Mouse (Mus musculus) regulatory T cell (primary cell): ENCODE measurements at regions not wholly inside any gene's neighbourhood (a gene's known extent, or its start where the extent isn't known, plus 50 kb on each side); places are given as distances from the start of the nearest gene placed in this dataset.

ENCODE experiments used
- in situ Hi-C: fragments of 300-600 bp; cut with MboI, MseI; formaldehyde crosslinking; loops from one replicate; pipeline ENCODE4 v1.15.1; 2025; ENCODE audit warnings: high pct_unique_total_duplicates

DNA sequence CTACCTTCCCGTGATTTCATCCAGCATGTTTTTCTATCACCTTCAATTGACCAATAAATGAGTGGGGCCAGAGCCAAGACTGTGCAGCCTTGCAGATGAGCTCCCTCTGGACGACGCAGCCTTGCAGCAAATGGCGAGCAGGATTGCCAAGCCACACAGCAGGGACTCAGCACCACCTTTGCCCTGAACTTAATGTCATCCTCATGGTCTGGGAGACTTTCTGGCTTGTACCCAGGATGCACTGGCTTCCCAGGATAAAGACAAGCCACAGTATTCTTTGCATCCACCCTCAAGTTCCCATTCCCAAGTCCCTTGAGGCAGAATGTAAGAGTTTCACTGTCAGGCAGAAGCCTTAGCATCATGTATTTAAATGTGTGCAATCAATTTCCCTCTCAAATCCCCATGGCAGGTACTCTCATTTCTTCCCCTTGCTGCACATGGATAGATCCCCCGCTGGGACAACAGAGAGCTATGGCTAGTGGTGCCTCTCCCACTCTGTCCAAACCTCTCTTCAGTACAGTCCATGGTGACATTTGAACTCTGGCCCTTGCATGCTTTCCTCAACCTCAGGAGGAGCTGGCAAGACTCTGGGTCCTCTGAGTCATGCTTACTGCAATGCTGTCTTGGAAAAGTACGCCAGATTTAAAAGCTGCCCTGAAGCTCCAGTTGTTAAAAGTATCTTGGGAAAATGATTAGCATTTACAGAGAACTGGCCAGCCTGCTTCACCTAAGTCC is 252.2 kb upstream of the Hnrnpa3 start:
- in situ Hi-C loops = no loop called here

- in situ Hi-C loops = no loop called here
These were observed 251.5 kb upstream of the Hnrnpa3 start for GRCm38 (mm10) chr2:75407560-75407959.

DNA sequence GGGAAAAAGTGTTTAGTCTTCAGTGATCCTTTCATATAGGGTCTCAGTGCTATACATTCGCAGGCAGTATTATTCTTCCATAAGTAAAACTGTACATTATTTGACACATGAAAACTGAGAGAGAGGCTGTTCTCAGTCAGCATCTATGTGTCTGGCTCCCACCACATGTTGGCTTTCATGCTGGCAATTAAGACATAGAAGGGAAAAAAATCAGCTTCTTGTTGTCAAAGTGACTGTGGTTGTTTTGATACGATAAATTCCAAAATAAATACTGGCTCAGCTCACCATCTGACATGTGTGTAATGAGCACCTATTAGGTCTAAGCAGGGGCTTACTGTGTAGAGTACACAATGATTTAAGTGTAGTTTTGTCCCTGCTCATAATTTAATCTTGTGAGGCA is 251.0 kb upstream of the Hnrnpa3 start:
- in situ Hi-C loops = no loop called here

DNA sequence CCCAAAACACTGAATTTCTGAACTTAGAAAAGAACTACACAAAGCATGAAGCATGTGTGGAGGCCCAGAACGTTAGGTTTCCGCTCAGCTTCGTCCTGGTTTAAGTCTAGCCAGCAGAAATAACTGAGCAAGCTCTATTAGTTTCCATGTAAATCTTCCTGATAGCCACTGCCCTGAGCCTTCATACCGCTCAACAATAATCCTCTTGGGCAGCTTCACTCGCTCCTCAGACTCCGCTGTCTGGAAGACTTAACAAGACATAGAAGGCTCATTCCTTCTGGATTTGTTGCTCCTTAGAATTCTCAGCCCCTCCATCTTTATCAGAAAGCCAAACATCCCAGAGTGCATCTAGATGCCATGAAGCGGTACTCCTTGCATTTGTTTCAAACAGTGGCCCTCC is 249.3 kb upstream of the Hnrnpa3 start:
- in situ Hi-C loops = no loop called here

GRCm38 (mm10) chr2:75412735-75413134 is 246.3 kb upstream of the Hnrnpa3 start:
- in situ Hi-C loops = no loop called here

- in situ Hi-C loops = no loop called here
These were observed 240.4 kb upstream of the Hnrnpa3 start for GRCm38 (mm10) chr2:75418689-75419088.

DNA sequence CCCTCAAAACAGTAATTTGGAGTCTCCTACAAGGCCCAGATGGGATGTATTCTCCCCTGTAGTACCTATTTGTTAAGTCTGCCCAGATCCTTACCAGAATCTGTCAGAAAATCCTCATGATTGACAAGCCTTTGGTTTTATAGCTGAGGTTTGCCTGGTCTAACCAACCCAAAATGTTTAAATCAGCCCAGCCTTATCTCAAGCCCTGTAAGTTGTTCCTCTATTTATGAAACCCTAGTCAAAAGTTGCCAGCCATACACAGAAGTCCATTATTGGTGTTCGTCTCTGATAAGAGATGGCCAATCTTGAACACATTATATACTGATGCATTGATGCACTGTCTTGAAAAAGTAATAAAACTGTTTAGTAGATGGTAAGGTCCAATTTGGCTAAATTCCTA is 239.9 kb upstream of the Hnrnpa3 start:
- in situ Hi-C loops = no loop called here

- in situ Hi-C loops = no loop called here
These were observed 236.0 kb upstream of the Hnrnpa3 start for GRCm38 (mm10) chr2:75422798-75423685.

DNA sequence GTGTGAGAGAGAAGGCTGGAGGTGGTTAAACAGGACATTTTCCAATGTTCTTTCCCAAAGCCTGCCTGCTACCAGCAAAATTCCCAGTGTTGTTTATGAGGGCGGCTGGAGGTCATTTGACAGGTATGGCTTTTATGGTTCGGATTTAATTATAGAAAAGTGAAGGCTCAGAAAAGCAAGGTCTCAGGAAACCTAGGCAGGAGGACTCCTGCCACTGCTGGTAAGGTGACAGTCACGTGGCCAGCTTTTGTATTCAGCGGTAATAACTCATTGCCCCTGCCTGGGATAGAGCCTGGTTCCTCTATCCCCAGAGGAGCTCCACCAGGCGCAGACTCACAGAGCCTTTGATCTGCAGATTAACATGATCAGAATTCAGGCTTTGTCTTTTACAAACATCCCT is 235.2 kb upstream of the Hnrnpa3 start:
- in situ Hi-C loops = no loop called here

- in situ Hi-C loops = no loop called here
These were observed 234.7 kb upstream of the Hnrnpa3 start for GRCm38 (mm10) chr2:75424363-75424762.

DNA sequence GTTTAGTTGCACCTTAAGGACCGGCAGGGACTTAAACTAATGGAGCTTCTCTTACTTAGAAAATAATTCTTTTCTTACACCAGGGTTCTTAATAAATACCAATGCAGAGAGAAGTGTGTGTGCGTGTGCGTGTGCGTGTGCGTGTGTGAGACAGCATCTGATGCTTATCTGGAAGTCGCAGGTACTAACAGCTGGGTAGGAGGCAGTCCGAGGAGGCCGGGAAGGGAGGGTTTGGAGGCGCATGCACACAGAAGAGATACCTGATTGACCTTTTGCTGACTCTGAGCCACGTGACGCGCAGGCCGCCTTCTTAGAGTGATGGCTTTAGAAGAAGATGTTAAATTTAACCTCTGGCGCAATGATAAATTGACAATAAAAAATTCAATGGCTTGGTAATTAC is 234.2 kb upstream of the Hnrnpa3 start:
- in situ Hi-C loops = no loop called here

DNA sequence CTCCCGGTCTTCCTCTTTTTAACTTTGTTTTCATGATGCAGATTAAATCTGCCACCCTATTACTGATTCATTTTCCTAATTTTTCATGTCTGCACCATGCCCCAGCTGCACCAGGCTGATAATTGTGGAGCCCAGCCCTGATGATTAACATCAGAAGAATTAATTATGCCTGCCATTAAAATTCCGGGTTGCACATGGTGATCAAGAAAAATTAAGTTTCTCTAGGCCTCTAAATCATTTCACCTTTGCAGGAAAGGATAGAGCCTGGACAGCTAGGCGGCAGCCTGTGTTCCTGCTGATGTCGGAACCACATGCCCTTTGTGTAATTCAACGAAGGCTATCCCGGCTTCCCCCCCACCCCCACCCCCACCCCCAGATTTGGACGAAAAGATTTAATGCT is 233.7 kb upstream of the Hnrnpa3 start:
- in situ Hi-C loops = no loop called here

DNA sequence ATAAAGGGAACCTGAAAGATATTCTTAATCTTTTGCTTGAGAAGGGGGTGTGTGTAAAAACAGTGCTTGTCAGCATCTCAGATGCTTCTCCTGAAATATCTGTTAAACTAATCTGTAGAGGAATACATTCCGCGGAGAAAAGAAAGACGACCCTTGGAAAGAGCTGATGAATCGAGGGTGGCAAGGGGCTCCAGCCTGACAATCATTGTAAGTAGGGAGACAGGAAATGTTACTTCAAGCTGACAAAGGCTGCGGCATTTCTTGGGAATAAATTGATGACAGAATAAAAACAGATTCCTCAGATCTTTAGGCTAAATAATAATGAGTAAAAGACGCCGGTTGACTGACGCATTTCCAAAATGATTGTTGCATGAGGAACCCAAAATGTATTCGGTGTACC is 233.3 kb upstream of the Hnrnpa3 start:
- in situ Hi-C loops = no loop called here

- in situ Hi-C loops = no loop called here
These were observed 231.1 kb upstream of the Hnrnpa3 start for GRCm38 (mm10) chr2:75427936-75428458.

- in situ Hi-C loops = no loop called here
These were observed 228.7 kb upstream of the Hnrnpa3 start for GRCm38 (mm10) chr2:75430161-75430940.

- in situ Hi-C loops = no loop called here
These were observed 227.1 kb upstream of the Hnrnpa3 start for GRCm38 (mm10) chr2:75431981-75432380.

DNA sequence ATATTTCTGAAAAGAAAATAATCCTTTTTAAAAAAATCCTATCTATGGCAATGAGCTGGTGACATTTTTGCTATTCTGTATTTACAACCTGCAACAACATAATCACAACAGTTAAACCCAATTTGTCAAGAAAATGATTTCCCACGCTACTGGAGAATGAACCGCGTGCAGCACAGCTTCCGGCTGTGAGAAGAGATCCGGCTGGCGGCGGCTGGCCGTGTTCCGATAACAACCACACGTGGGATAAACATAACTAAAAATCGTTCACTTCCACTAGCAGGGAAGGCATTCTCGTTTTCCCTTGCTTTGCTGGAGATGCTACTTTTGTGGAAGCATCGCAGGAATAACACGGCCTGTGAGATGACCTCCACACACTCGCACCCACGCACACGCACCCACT is 224.5 kb upstream of the Hnrnpa3 start:
- in situ Hi-C loops = no loop called here

DNA sequence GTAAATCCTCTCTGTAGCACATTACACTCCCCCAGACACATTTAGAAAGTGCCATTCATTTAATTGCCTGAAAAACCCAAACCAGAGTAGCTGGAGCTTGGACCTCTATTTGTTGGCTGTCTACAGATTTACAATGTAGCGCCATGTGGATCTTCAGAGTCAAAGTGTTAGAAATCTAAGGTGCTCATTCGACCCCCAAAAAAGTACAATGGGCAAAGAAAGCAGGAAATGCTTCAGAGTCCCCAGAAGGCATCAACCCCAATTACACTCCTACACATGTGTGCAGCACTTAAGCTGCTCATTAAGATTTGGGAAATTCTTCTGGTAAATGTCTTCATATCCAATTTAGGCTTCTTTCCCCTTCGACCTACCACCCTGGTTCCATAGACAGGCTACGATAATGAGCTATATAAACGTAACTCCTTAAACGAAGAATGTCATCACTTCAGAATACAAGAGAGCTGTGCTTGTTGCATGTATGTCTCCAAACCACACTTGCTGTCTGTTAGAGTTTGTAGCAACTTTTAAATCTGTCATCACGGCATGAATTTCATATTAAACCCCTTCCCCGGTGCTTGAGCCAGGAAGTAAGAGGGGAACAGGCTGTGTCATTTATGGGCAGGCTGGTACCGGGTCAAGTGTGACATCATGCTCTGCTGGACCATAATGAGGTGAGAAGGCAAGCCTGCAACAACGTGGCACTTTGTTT is 219.4 kb upstream of the Hnrnpa3 start:
- in situ Hi-C loops = no loop called here

DNA sequence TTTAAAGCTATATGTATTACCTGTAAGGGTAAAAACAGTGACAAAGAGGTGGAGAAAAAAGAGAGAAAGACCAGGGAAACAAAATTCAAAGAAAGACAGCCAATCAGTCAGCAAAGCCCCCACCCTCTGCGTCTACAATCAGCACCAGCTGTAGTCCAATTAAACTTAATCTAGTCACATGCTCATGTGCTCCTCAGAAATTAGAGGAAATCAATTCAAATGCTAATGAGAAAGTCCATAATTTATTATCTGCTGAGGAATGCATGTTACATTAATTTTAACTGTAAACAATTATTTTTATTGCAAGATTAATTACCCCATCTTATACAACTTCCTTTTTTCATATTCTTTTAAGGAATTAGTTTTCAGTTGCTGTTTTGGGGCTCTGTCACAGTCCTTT is 216.4 kb upstream of the Hnrnpa3 start:
- in situ Hi-C loops = no loop called here

- in situ Hi-C loops = no loop called here
These were observed 213.9 kb upstream of the Hnrnpa3 start for GRCm38 (mm10) chr2:75445189-75445588.

- in situ Hi-C loops = no loop called here
These were observed 211.9 kb upstream of the Hnrnpa3 start for GRCm38 (mm10) chr2:75446996-75447715.
